Mouse (Mus musculus) T-helper 2 cell (primary cell): ENCODE results near the gene Slc1a7.

ENCODE experiments used
- in situ Hi-C: fragments of 300-600 bp; cut with MboI, MseI; formaldehyde crosslinking; loops from one replicate; pipeline ENCODE4 v1.15.1; 2025; ENCODE audit warnings: high pct_unique_total_duplicates

Gene Slc1a7

GRCm38 (mm10) chr4:107969781-107970180 lies 1.6 kb downstream of the Slc1a7 start:
- in situ Hi-C loops = no loop called here

DNA sequence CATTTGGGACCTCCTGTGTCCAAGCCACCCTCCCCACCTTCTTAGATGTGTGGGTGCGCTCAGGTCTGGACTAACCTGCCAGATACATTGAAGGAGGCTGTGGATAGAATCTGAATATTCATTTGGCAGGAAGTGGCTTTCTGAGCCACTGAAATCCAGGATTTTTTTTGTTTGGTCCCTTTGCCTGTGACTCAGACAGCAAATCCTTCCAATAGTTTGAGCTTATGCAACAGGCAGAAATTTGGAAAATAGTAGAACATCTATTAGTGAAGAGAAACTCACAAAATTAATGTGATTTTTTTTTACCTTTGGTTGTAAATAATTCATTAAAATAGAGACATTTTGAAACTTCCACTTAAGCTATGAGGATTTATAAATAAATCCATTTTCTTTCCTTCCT lies 3.0 kb downstream of the Slc1a7 start:
- in situ Hi-C loops = no loop called here

GRCm38 (mm10) chr4:107974527-107974926 lies 6.4 kb downstream of the Slc1a7 start:
- in situ Hi-C loops = no loop called here

DNA sequence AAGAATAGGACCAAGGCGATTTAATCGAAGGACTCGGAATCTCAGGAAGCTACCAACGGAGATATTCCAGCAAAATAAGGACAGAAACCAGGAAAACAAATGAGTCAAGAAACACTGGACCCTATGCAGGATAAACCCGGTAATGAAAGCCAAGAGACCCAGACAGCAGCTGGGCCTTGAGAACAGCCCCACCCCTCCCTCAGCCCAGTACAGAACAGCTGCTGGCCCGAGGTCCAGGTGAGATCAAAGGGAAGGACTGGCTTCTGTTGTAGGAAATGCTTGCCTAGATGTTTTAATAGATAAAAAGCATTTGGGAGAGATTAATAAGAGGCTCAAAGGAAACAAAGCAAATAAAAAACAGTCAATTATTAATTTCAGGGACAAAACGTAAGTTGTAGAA lies 6.9 kb downstream of the Slc1a7 start:
- in situ Hi-C loops = no loop called here

DNA sequence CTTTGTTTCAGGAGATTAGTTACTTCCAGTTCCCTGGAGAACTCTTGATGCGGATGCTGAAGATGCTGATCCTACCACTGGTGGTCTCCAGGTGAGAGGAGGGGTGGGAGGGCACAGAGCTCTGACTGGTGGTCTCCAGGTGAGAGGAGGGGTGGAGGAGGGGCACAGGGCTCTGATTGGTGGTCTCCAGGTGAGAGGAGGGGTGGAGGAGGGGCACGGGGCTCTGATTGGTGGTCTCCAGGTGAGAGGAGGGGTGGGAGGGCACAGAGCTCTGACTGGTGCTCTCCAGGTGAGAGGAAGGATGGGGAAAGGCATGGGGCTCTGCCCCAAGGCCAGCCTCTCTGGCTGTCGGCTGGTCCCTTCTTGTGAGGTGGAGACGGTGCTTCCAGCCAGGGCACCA lies 9.5 kb downstream of the Slc1a7 start:
- in situ Hi-C loops = no loop called here

GRCm38 (mm10) chr4:107979530-107979929 lies 11.4 kb downstream of the Slc1a7 start:
- in situ Hi-C loops = no loop called here

DNA sequence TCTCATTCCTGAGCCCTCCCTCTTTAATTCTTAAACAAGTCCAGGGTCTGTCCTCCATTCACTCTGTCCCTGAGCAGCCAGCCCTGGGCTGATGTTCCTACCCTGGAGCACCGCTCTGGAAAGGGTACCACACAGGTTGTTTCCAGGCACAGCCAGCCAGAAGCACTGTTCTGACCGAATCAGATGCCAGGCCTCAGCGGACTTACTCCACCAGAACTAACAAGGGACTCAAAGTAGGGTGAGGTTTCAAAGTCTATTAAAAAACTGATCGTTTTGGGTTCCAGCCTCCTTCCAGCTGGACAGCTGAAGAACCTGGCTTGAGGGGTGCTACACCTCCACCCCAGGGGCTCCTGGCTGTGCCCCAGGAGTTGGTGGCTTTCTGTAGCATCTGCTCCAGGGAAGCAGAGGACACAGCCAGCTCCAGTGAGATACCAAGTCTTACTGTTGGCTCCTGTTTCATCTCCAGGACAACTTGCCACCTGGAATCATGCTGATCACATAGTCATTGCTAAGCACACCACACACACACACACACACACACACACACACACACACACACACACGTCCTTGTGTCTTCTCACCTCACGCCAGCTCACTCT lies 12.0 kb downstream of the Slc1a7 start:
- in situ Hi-C loops = no loop called here

- in situ Hi-C loops = no loop called here
Observed at GRCm38 (mm10) chr4:107983717-107984116, 15.6 kb downstream of the Slc1a7 start.

DNA sequence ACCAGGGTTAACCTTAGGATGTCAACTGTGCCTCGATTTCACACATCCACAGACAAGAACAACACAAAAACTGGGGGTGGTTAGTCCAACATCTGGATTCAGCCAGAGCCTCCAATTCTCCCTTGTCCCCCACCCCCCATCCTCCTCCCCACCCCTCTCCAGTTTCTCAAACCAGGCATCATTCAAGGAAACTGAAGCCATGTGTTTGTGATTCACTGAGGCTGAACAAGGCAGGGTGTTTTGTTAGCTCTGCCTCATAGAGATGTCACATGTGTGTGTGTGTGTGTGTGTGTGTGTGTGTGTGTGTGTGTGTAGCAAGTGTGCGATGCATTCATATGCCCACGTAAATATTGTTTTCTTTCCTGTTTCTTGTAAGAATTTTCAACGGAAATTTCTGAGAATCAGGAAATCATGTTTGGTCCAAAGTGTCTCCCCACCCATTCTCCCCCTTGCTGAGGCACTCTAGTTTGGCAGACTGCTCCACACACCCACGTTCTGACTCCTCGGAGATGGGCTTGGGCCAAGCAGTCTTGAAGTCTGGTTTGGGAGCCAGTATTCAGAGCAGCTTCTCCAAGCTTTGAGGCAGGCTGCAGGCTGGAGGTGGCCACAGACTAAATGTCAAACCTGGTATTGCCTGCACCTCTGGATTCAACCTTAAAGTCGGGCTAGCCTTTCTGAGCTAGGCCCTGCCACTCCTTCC lies 16.3 kb downstream of the Slc1a7 start:
- in situ Hi-C loops = no loop called here

DNA sequence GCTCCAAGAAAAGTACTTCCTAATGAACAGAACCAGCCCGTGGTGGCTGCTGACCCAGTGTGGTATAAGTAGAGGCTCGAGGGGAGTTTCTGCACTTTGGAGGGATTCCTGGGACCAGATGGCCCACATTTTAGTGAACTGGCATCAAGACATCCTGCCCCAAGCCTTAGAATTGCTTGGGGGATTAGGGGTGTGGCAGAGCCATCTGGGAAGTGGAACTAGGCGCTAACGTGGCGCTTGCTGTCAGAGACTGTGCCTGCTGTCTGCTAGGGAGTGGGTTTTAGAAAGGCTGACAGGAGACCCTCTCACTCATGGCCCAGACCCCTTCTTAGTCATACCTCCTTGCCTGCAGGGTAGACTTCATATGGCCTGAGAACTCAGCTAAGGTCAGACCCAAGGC lies 17.7 kb downstream of the Slc1a7 start:
- in situ Hi-C loops = no loop called here

DNA sequence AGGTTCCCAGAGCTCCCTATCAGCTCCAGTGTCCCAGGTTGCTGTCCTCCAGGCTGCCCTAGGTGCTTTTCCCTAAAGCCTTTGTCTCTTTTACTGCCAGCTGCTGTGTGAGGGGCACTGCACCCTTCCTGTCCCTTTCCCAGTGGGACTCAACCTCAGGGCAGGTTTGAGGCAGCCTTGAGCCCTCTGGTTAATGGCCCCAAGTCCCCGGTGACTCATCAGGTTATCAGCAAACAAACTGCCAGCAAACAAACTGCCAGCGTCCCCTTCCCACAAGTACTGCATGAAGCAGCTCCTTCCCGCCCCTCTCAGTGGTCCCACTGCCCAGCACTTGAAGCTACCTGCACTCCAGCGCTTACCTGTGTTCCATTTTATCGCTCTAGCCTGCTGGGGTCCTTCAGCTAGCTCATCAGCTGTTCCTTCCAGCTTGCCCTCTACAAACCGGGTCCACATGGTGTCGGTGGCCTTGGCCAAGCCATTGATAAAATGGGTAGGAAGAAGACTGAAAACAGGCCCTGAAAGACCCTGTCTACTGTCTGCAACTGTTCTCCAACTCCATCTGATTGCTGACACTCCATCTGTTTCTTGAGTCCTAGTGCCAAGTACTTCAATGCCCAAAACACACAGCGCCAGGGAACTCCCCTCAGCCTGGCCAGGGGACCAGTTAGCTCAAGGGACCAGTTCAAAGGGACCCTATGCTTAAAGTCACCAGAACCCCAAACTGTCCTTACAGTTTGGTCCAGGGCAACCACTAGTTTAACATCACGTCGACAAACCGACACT lies 18.4 kb downstream of the Slc1a7 start:
- in situ Hi-C loops = no loop called here

GRCm38 (mm10) chr4:107988931-107989330 lies 20.8 kb downstream of the Slc1a7 start:
- in situ Hi-C loops = no loop called here

DNA sequence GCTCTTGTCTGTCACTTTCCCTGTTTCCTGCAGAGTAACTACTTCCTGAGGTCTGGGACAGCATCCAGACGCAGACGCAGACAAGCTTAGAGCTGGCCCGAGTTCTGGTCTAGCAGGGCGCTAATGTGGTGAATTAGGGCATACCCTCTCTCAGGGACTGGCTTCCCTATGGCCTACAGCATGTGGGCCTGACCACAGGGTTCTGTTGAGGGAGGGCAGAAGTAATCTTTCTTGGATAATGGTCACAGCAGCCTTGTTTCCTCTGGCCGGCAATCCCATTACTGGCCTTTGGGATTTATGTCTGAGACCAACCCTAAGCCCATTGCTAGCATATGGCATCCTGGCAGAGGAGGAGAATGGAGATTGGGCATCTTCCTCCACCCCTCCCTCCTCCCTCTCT lies 22.7 kb downstream of the Slc1a7 start:
- in situ Hi-C loops = loop anchor here (5.0 kb wide), 1 partner anchor 94 kb away; no protein-coding TSS in a partner anchor

DNA sequence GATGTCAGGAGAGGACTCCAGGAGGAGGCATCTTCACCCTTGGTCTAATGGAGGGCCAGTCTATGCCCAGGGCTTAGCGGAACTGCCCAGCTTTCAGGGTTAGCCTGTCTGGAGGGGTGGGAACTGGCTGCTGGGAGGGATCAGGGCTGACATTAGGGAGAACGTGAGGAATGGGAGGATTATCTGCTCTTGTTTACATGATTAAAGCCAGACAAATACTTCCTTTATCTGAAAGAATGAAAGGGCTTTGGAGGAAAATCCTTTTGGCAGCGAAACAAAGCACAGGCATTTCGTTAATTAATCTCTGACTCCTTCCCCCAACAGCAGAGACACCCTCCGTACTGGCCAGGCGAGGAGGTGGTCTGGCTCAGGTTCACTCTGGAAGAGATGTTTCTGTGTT lies 23.7 kb downstream of the Slc1a7 start:
- in situ Hi-C loops = loop anchor here (5.0 kb wide), 1 partner anchor 95 kb away; no protein-coding TSS in a partner anchor

- in situ Hi-C loops = no loop called here
Observed at GRCm38 (mm10) chr4:107995011-107995410, 26.9 kb downstream of the Slc1a7 start.

DNA sequence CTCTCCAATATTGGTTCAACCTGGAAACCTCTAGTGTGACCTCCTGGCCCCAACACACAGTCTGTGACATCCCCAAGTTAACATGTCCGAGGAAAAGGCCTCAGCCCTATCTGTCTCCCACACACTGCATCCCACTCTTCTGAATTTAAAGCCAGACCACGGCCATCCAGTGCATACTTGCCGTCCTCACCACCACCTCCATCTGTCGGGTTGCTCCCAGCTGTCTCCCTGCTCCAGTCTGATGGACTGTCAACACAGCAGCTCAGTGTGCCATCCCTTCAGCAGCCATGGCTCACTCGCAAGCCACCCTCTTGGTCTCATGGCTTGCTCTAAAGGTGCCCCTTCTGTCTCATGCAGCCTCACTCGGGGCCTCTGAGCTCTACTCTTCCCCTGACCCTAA lies 27.6 kb downstream of the Slc1a7 start:
- in situ Hi-C loops = no loop called here

DNA sequence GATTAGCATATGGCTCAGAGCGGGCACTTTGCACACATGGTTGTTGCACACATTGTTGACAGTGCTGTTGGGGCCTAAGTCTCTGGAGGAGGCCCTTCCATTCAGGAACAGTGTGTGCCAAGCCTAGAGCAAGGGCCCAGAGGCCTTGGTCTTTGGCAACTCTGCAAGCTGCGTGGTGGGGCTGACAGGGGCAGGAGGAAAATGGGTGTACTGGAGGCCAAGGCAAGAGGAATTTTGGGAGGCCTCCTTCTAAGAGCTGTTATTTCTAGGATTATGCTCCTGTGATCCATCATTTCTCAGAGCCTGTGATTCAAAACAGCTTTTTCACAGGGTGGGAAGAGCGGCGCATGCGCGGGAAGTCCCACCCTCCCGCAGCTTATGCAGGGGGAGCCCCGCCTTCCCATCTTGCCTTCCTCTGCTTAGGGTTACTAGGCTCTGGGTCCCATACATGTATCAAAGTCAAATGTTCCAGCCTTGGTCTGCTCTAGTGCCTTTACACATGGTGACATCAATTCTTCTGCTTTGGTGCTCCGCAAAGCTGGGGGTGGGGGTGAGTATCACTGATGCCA lies 28.4 kb downstream of the Slc1a7 start:
- in situ Hi-C loops = no loop called here

- in situ Hi-C loops = no loop called here
Observed at GRCm38 (mm10) chr4:107998641-107999332, 30.7 kb downstream of the Slc1a7 start.

DNA sequence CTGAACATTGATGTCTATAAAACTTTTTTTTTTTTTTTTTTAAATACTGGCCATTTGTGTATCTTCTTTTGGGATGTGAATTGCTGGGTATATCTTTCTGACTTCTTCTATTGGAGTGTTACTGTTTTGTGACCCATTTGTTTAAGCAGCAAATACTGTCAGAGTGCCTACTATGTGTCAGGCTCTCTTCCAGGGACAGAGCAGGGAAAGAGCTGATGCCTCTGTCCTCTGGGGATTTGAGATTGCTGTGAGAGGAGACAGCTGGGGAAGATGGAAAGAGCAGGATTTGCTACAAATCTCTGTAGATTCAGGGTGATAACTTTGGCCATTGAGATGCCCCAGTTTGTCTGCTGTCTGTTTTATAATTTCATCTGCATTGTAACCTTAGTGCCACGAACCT lies 31.2 kb downstream of the Slc1a7 start:
- in situ Hi-C loops = no loop called here

GRCm38 (mm10) chr4:108005328-108005727 lies 37.2 kb downstream of the Slc1a7 start:
- in situ Hi-C loops = no loop called here

- in situ Hi-C loops = no loop called here
Observed at GRCm38 (mm10) chr4:108007532-108008103, 39.5 kb downstream of the Slc1a7 start.
